Mouse (Mus musculus): ENCODE results near the gene Plxnb1. TPM values are rescaled to one million over a fixed set of nuclear protein-coding genes. Genes with fewer than 3 reads are reported as not detected.

The Plxnb1 gene
- polyA plus RNA-seq, 1 experiment from 2014 or later, result 18.6 TPM

- no peaks in the 10 kb centered on the region for H3K9me3 ChIP-seq (ENCODE audit: control insufficient read depth, low read length)
- peak; percentile 93 for ATAC-seq (ENCODE audit: low read depth)
- H3K27me3 ChIP-seq (ENCODE audit: control insufficient read depth, insufficient read depth, low read depth, low read length), result no peaks in the 10 kb centered on the region
- H3K36me3 ChIP-seq (ENCODE audit: control insufficient read depth, insufficient read depth, low read length), result peaks cover 33% of the 10 kb centered on the region
- 16% methylated on average over 15 of the region's 15 CpGs for WGBS
- H3K4me1 ChIP-seq (replicated peaks; ENCODE audit: control insufficient read depth, insufficient read depth, low read length), result peaks cover 13% of the 10 kb centered on the region
- H3K9ac ChIP-seq (ENCODE audit: low read length), result peak within 1 kb of the TSS; percentile 71
- H3K27ac ChIP-seq (ENCODE audit: low read length), result peak within 1 kb of the TSS; percentile 91
- H3K4me2 ChIP-seq (ENCODE audit: low read depth, low read length), result peak within 1 kb of the TSS; percentile 62
- peak within 1 kb of the TSS; percentile 45 for H3K4me3 ChIP-seq (ENCODE audit: low read length)
Observed at GRCm38 (mm10) chr9:109059136-109059903, 35.9 kb upstream of the Plxnb1 start, which contains the start of gene Trex1. TSS of gene Trex1 (minus strand) at chr9:109059734.

- Histone ChIP-seq H3K4me3 (ENCODE audit: low read length) (no peak overlapping the region), H3K4me1 (replicated peaks; ENCODE audit: control insufficient read depth, insufficient read depth, low read length) (peaks cover 6% of the 10 kb centered on the region), H3K27ac (ENCODE audit: low read length) (no peak overlapping the region), H3K36me3 (ENCODE audit: control insufficient read depth, insufficient read depth, low read length) (peaks cover 43% of the 10 kb centered on the region), H3K9ac (ENCODE audit: low read length) (no peak overlapping the region), H3K27me3 (ENCODE audit: control insufficient read depth, insufficient read depth, low read depth, low read length) (no peaks in the 10 kb centered on the region), H3K4me2 (ENCODE audit: low read depth, low read length) (no peak overlapping the region), H3K9me3 (ENCODE audit: control insufficient read depth, low read length) (no peaks in the 10 kb centered on the region)
- no peak for ATAC-seq (ENCODE audit: low read depth)
- WGBS, result 91% methylated on average over 16 of the region's 16 CpGs
Observed at GRCm38 (mm10) chr9:109060184-109060897, 34.8 kb upstream of the Plxnb1 start.

DNA sequence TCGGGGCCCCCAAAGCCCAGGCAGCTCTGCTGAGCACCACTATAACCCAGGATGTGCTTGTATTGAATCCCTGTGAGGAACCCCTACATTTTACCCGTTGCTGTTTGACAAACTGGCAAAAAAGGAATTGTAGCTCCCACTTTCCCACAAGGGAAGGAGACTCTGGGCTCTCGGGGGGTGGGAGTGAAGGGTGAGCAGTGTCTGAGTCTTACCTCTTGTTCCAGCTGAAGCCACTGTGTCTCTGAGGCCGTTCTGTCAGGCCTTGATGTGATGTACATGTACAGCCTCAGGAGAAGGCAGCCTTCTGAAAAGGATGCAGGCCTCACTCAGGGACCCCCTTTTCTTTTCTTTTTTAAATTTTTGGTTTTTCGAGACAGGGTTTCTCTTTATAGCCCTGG lies 34.3 kb upstream of the Plxnb1 start:
- no peak overlapping the region for H3K27ac ChIP-seq (ENCODE audit: low read length)
- no peak overlapping the region for H3K9ac ChIP-seq (ENCODE audit: low read length)
- peaks cover 5% of the 10 kb centered on the region for H3K4me1 ChIP-seq (replicated peaks; ENCODE audit: control insufficient read depth, insufficient read depth, low read length)
- no peak overlapping the region for H3K4me2 ChIP-seq (ENCODE audit: low read depth, low read length)
- no peaks in the 10 kb centered on the region for H3K9me3 ChIP-seq (ENCODE audit: control insufficient read depth, low read length)
- ATAC-seq (ENCODE audit: low read depth), result no peak
- peaks cover 48% of the 10 kb centered on the region for H3K36me3 ChIP-seq (ENCODE audit: control insufficient read depth, insufficient read depth, low read length)
- 81% methylated on average over 5 of the region's 5 CpGs for WGBS
- no peak overlapping the region for H3K4me3 ChIP-seq (ENCODE audit: low read length)
- no peaks in the 10 kb centered on the region for H3K27me3 ChIP-seq (ENCODE audit: control insufficient read depth, insufficient read depth, low read depth, low read length)

DNA sequence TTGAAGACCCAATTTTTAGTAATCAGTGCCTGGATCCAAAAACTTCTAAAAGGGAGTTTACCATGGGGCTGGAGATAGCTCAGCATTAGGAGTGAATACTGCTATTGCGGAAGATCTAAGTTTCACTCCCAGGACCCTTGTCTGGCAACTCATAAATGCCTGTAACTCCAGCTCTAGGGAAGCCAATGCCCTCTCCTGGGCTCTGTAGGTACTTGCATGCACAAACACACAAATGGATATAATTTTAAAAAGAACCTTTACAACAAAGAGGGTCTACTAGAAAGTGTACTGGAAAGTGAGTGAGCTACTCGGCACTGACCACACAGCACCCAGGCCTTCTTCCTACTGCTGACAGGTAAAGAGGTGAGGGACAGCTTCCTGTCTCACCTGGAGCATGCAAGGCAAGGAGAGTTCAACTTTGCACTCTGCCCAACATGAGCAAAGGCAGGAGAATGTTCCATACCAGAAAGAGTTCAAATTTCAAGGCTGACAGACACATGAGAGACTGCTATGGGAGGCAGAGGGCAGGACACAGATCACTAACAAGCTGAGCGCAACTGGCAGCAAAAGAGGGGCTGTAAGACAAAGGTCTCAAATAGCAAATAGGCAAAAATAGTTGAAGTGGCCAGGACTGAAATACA lies 27.0 kb upstream of the Plxnb1 start:
- Histone ChIP-seq H3K4me3 (ENCODE audit: low read length) (no peak overlapping the region), H3K9me3 (ENCODE audit: control insufficient read depth, low read length) (no peaks in the 10 kb centered on the region), H3K27me3 (ENCODE audit: control insufficient read depth, insufficient read depth, low read depth, low read length) (no peaks in the 10 kb centered on the region), H3K9ac (ENCODE audit: low read length) (no peak overlapping the region), H3K4me2 (ENCODE audit: low read depth, low read length) (no peak overlapping the region), H3K36me3 (ENCODE audit: control insufficient read depth, insufficient read depth, low read length) (peaks cover 63% of the 10 kb centered on the region), H3K4me1 (replicated peaks; ENCODE audit: control insufficient read depth, insufficient read depth, low read length) (peaks cover 7% of the 10 kb centered on the region), H3K27ac (ENCODE audit: low read length) (no peak overlapping the region)
- WGBS, result 88% methylated on average over 3 of the region's 3 CpGs
- no peak for ATAC-seq (ENCODE audit: low read depth)

- ATAC-seq (ENCODE audit: low read depth), result peak; percentile 99
- no peaks in the 10 kb centered on the region for H3K27me3 ChIP-seq (ENCODE audit: control insufficient read depth, insufficient read depth, low read depth, low read length)
- under 1% methylated on average over 57 of the region's 57 CpGs for WGBS
- H3K4me3 ChIP-seq (ENCODE audit: low read length), result peak within 1 kb of the TSS; percentile 75
- H3K9ac ChIP-seq (ENCODE audit: low read length), result peak within 1 kb of the TSS; percentile 83
- peaks cover 22% of the 10 kb centered on the region for H3K36me3 ChIP-seq (ENCODE audit: control insufficient read depth, insufficient read depth, low read length)
- peaks cover 15% of the 10 kb centered on the region for H3K4me1 ChIP-seq (replicated peaks; ENCODE audit: control insufficient read depth, insufficient read depth, low read length)
- H3K4me2 ChIP-seq (ENCODE audit: low read depth, low read length), result peak within 1 kb of the TSS; percentile 92
- peak within 1 kb of the TSS; percentile 70 for H3K27ac ChIP-seq (ENCODE audit: low read length)
- H3K9me3 ChIP-seq (ENCODE audit: control insufficient read depth, low read length), result no peaks in the 10 kb centered on the region
Observed at GRCm38 (mm10) chr9:109073661-109074573, 21.3 kb upstream of the Plxnb1 start, which contains the start of gene Atrip. TSS of gene Atrip (minus strand) at chr9:109074124.

GRCm38 (mm10) chr9:109080516-109080915 lies 14.7 kb upstream of the Plxnb1 start:
- Histone ChIP-seq H3K36me3 (ENCODE audit: control insufficient read depth, insufficient read depth, low read length) (peaks cover 12% of the 10 kb centered on the region), H3K4me3 (ENCODE audit: low read length) (no peak overlapping the region), H3K27me3 (ENCODE audit: control insufficient read depth, insufficient read depth, low read depth, low read length) (no peaks in the 10 kb centered on the region), H3K4me1 (replicated peaks; ENCODE audit: control insufficient read depth, insufficient read depth, low read length) (peaks cover 11% of the 10 kb centered on the region), H3K4me2 (ENCODE audit: low read depth, low read length) (no peak overlapping the region), H3K9ac (ENCODE audit: low read length) (no peak overlapping the region), H3K9me3 (ENCODE audit: control insufficient read depth, low read length) (no peaks in the 10 kb centered on the region), H3K27ac (ENCODE audit: low read length) (no peak overlapping the region)
- ATAC-seq (ENCODE audit: low read depth), result no peak
- 89% methylated on average over 3 of the region's 3 CpGs for WGBS

GRCm38 (mm10) chr9:109081749-109082123 lies 13.5 kb upstream of the Plxnb1 start:
- ATAC-seq (ENCODE audit: low read depth), result peak; percentile 14; the same call in 1 of the 2 replicates
- WGBS, result 4% methylated on average over 11 of the region's 11 CpGs
- peak overlapping the region; percentile 80 for H3K4me2 ChIP-seq (ENCODE audit: low read depth, low read length)

DNA sequence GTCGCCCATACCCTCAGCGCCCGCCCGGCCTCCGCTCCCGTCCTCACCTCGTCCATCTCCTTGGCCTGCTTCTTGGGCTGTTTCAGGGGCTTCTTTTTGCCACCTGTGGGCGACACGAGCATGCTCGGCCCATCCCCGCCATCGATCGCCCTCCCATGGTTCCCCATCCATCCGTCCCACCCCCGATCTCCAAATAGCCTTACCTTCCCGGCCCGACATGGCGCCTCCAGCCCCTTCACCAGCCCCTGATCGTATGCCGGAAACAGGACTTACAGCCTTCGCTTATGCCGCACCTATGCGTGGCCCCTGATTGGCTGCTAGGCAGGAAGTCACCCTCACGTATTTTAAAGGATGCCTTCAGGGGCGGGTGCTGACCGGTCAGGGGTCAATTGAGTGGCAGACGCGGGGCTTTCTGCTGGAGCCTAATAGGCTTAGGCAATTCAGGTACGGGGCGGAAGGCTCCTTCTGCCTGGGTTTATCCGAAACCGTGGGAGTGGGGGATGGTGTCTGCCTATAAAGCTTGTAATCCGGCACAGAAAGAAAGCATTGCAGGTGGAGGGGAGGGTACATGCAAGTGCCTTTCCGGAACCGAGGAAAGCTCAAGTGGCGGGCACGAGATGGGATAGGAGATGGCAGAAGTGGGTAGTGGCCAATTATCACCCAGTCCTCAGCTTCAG lies 12.9 kb upstream of the Plxnb1 start, which contains the start of the genes Ccdc51 and Tma7:
TSS of gene Ccdc51 (plus strand) at position 370 of the 677 bp plus-strand sequence.
TSS of gene Tma7 (minus strand) at position 464 of the 677 bp plus-strand sequence.
- no peaks in the 10 kb centered on the region for H3K27me3 ChIP-seq (ENCODE audit: control insufficient read depth, insufficient read depth, low read depth, low read length)
- peaks cover 11% of the 10 kb centered on the region for H3K4me1 ChIP-seq (replicated peaks; ENCODE audit: control insufficient read depth, insufficient read depth, low read length)
- peak within 1 kb of the TSS; percentile 73 for H3K27ac ChIP-seq (ENCODE audit: low read length)
- peak within 1 kb of the TSS; percentile 80 for H3K4me2 ChIP-seq (ENCODE audit: low read depth, low read length)
- peak; percentile 98 for ATAC-seq (ENCODE audit: low read depth)
- peak within 1 kb of the TSS; percentile 80 for H3K4me3 ChIP-seq (ENCODE audit: low read length)
- peaks cover 12% of the 10 kb centered on the region for H3K36me3 ChIP-seq (ENCODE audit: control insufficient read depth, insufficient read depth, low read length)
- no peaks in the 10 kb centered on the region for H3K9me3 ChIP-seq (ENCODE audit: control insufficient read depth, low read length)
- under 1% methylated on average over 37 of the region's 37 CpGs for WGBS
- H3K9ac ChIP-seq (ENCODE audit: low read length), result peak within 1 kb of the TSS; percentile 86

More at GRCm38 (mm10) chr9:109081749-109082123, 13.5 kb upstream of the Plxnb1 start:
- H3K36me3 ChIP-seq (ENCODE audit: control insufficient read depth, insufficient read depth, low read length), result peaks cover 12% of the 10 kb centered on the region
- no peaks in the 10 kb centered on the region for H3K9me3 ChIP-seq (ENCODE audit: control insufficient read depth, low read length)
- H3K27me3 ChIP-seq (ENCODE audit: control insufficient read depth, insufficient read depth, low read depth, low read length), result no peaks in the 10 kb centered on the region
- peak overlapping the region; percentile 86 for H3K9ac ChIP-seq (ENCODE audit: low read length)
- H3K4me3 ChIP-seq (ENCODE audit: low read length), result peak overlapping the region; percentile 80
- peak overlapping the region; percentile 73 for H3K27ac ChIP-seq (ENCODE audit: low read length)
- peaks cover 11% of the 10 kb centered on the region for H3K4me1 ChIP-seq (replicated peaks; ENCODE audit: control insufficient read depth, insufficient read depth, low read length)

Data from lung, embryonic 16.5 days (tissue).